Mouse (Mus musculus) adrenal gland, adult 8-10 months (tissue): Measurements from ENCODE around the gene Mical1. TPM values are rescaled to one million over a fixed set of nuclear protein-coding genes. Genes with fewer than 3 reads are reported as not detected.

Experiments
- DNase-seq: peaks from one replicate; pipeline ENCODE4 v3.0.0; 2022
- total RNA-seq, 4 experiments: library from RNA; stranded (reverse); gene quantifications; 2 replicates each; pipeline ENCODE4 v1.2.4; 2022

Gene Mical1
- 10 to 100 TPM in 2 of 4 experiments, 1 to 10 TPM in 2; 8.5 to 22.8 (median 13.3) TPM for total RNA-seq

GRCm38 (mm10) chr10:41476171-41477017 is at the start of gene Mical1:
TSS of gene Mical1 (plus strand) at chr10:41476314.
- no peak for DNase-seq

DNA sequence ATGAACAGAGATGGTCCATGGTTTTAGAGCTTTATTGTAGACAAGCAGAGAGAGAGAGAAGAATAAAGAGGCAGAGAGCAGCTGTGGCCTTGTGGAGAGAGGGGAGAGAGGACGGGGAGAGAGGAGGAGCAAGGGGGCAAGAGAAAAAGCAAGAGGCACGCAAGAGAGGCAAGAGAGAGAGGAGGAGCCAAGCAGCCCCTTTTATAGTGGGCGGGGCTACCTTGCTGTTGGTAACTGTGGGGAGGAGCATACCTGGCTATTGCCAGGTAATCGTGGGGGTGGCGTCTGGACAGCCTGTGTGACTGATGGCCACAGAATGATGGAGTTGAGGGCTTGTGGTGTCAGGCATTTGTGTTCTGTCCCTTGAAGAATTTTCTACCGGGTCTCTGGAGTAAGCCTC is 49.7 kb upstream of the Mical1 start:
- no peak for DNase-seq

DNA sequence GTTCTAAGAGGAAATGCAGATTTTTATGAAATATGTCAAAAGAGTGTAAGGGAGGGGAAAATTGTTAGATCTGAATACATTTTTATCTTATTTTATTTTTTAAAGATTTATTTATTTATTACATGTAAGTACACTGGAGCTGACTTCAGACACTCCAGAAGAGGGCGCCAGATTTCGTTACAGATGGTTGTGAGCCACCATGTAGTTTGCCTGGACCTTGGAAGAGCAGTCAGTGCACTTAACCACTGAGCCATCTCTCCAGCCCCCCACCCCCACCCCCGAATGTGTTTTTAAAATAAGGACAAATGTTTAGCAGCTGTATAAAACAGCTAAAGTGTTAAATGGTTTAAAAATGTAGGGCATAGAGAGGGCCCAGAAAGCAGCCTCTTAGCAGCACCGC is 41.5 kb upstream of the Mical1 start:
- DNase-seq = peak; percentile 42

GRCm38 (mm10) chr10:41435141-41435540 is 41.0 kb upstream of the Mical1 start:
- DNase-seq = no peak

- no peak for DNase-seq
These were observed 27.9 kb upstream of the Mical1 start for GRCm38 (mm10) chr10:41448216-41448615.

DNA sequence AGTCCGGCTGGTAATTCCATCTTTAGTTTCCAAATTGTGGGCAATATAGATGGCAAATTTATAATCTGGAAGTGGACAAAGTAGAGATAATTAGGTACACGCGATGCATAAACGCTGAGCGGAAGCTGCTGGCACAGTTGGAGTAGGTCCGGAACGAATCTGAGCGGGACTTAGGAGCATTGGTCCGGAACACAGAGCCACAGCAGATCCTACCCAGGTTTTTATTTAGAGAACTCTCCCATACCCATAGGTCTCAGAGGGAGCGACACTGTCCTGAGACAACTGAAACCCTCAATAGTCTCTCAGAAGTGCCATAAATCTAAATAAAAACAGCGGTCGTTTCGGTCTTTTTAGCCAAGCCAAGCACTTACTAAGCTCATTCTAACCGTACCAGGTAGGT is 26.4 kb upstream of the Mical1 start:
- no peak for DNase-seq

- peak; percentile 92 for DNase-seq
These were observed 25.9 kb upstream of the Mical1 start, which contains the start of gene Zbtb24 for GRCm38 (mm10) chr10:41450137-41450670. TSS of gene Zbtb24 (plus strand) at chr10:41450383.

DNA sequence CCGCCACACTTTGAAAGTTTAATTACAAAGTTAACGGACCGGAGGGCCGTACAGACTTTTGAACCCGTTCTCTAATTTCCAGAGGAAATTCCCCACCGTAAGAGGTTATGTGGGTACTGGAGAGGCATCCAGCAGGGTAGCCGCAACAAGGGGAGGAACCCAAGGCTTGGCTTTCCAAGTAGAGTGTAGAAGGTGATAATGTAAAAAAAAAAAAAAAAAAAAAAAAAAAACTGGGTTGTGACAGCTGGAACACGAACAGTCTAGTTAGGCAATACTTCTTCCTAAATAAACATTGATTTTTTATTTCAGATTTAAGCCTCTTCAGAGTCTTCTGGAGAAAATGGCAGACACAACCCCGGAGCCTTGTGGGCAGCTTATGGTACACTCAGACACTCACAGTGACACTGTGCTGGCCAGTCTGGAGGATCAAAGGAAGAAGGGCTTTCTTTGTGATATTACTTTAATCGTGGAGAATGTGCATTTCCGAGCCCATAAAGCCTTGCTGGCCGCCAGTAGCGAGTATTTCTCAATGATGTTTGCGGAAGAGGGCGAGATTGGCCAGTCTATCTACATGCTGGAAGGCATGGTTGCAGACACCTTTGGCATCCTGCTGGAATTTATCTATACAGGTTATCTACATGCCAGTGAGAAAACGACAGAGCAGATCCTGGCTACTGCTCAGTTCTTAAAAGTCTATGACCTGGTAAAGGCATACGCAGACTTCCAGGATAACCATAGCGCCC is 25.2 kb upstream of the Mical1 start:
- DNase-seq = no peak

DNA sequence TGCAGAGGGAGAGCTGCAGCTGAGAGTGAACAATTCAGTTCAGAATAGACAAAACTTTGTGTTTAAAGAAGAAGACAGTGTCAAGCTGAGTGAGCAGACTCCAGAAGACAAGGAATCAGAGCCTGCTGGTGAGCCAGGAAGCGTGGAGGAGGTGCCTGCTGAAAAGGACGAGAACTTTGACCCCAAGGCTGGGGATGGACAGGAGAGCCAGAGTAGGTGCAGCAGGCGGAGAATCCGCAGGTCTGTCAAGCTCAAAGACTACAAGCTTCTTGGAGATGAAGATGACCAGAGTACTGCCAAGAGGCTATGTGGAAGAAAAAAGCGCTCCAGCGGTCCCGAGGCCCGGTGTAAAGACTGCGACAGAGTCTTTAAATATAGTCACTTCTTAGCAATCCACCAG is 24.5 kb upstream of the Mical1 start:
- DNase-seq = no peak

GRCm38 (mm10) chr10:41452791-41453190 is 23.3 kb upstream of the Mical1 start:
- no peak for DNase-seq

DNA sequence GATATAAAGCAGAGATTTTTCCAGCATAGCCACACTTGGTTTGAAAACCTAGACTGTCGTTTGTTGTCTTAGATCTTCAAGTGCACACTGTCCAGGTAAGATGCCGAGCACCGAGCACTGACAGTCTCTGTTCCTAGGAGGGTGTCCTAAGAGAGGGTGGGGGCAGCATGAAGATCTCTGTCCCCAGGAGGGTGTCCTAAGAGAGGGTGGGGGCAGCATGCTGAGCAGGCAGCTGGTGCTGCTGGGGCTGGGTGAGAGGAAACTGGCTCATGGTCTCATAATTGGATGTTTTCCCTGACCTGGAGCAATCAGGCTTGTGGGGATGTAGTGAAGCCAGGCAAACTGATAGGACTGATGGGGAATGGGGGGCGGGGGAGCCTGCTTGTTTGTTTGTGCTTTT is 16.1 kb upstream of the Mical1 start:
- no peak for DNase-seq

DNA sequence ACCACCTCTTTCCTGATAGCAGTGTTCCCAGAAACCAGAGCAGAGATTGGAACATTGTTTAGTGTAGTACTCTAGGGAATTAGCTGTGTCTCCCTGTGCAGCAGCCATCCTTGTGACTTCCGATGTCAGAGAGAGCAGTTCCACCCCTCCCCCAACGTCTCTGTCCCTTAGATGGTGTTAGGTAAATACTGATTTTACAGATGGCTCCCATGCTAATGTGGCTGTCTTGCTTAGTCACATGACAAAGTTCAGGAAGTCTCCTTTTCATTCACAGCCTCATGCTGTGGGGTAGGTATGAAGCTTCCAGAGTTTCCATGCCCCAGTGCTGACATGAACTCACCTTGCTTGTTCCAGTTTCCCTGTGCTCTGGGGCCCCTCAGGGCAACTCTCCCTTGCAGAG is 15.6 kb upstream of the Mical1 start:
- no peak for DNase-seq

- no peak for DNase-seq
These were observed 14.9 kb upstream of the Mical1 start for GRCm38 (mm10) chr10:41461057-41461722.

DNA sequence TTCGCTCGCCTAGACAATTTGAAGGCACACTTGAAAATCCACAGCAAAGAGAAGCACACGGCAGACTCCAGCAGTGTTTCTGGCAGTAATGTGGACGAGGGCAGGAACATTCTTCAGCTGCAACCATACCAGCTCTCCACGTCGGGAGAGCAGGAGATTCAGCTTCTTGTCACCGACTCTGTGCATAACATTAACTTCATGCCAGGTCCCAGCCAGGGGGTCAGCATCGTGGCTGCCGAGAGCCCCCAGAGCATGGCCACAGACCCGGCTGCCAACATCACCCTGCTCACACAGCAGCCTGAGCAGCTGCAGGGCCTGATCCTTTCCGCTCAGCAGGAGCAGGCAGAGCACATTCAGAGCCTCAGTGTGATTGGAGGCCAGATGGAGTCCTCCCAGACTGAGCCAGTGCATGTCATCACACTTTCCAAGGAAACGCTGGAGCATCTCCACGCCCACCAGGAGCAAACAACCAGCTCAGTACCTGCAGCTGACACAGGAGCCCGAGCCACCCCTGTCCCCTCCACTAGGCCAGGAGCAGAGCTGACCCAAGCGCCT is 11.6 kb upstream of the Mical1 start:
- no peak for DNase-seq

GRCm38 (mm10) chr10:41467325-41467724 is 8.8 kb upstream of the Mical1 start:
- no peak for DNase-seq

- DNase-seq = no peak
These were observed 5.4 kb upstream of the Mical1 start for GRCm38 (mm10) chr10:41470693-41471092.

- DNase-seq = no peak
These were observed 3.6 kb upstream of the Mical1 start for GRCm38 (mm10) chr10:41472534-41472933.

DNA sequence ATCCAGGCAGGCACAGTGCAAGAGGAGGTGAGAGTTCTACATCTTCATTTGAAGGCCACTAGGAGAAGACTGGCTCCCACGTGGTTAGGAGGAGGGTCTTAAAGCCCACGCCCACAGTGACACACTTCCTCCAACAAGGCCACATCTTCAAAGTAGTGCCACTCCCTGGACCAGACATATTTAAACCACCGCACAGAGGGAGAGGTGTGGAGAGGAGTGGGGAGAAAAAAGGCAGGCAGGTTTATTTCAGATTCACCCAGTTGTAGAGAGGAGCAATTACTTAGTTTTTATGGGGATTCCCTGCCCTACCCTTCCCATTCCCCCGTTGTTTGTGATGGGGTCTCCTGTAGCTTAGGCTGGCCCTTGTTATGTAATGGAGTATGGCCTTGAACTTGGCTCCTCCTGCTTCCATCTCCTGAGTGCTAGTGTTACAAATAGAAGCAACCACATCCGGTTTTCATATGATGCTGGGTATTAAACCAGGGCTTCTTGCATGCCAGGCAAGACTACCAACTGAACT is 3.1 kb upstream of the Mical1 start:
- DNase-seq = no peak

DNA sequence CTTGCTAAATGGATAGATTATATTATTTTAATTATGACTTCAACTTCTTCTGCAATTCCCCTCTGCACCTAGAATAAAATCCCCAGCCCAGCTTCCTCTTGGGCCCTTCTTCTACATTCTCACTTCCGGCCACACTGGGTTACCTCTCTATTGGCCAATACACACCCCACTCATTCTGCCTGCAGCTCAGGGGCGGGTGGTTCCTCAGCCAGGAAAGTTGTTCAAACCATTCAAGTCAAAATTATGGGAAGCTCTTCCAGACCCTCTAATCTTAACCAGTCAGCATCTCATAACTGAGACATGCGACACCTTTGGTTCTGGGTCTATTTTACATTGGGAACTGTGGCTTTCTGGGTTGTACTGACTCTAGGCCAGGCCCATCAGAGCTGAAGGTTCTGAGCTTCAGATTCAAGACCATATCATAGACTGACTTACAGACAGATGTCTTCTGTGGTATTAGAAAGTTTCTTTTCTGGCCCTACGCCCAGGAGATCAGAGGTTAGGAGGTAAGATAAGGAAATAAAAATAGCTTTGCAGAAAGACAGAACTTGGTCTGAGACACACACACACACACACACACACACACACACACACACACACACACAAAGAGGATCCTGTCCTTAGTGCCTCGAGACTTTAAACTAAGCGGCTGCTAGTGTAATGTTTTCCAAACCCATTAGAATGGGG is 2.2 kb upstream of the Mical1 start:
- no peak for DNase-seq

DNA sequence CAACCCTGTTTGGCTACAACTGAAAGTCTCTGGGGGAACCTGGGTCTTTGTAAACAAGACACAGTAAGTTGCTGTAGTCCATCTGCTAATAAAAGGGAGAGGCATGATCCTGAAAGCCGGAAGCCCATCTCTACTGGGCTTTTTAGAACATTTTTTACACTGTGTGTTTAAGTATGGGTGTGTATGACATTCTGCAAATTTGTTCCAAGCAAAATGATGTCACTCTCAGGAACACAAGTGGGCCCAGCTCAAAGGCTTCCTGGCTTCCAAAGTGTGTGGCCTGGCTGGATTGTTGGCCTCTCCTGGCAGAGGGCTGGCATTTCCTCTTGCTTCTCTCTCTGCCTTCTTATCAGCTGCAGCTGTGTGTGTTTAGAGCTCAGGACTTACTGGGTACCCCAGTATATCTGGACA is 1.1 kb upstream of the Mical1 start:
- no peak for DNase-seq

- no peak for DNase-seq
These were observed 834 bp downstream of the Mical1 start for GRCm38 (mm10) chr10:41477018-41477277.
